Mouse (Mus musculus) kidney, embryonic 16.5 days (tissue): ENCODE data around the gene Cnpy2. TPM values are rescaled to one million over a fixed set of nuclear protein-coding genes. Genes with fewer than 3 reads are reported as not detected.
A peak's percentile ranks its signal among the peaks of the same experiment; 100 is the strongest.

Experiments used
- ATAC-seq: fragments of 200-750 bp; cut with Nextera tagmentation; 2 replicates; pipeline ENCODE4 v1.8.0; 2017; ENCODE audit warnings: moderate TSS enrichment; ENCODE audit not compliant: low FRiP score, low TSS enrichment
- H3K27ac ChIP-seq: fragments of 300-500 bp; sonication (generic); 2 replicates; pipeline ENCODE4 v1.5.1; 2014; ENCODE audit warnings: low read length
- H3K27me3 ChIP-seq: fragments of 300-500 bp; sonication (generic); 2 replicates; pipeline ENCODE4 v1.6.1; 2014; ENCODE audit warnings: low read length, control low read depth, mixed read lengths; ENCODE audit not compliant: insufficient read depth
- H3K36me3 ChIP-seq: fragments of 300-500 bp; sonication (generic); 2 replicates; pipeline ENCODE4 v1.6.1; 2014; ENCODE audit warnings: low read length, control low read depth, mixed read lengths; ENCODE audit not compliant: insufficient read depth
- H3K4me1 ChIP-seq: fragments of 300-500 bp; sonication (generic); 2 replicates; pipeline ENCODE4 v1.6.1; 2014; ENCODE audit warnings: low read length, control low read depth, mixed read lengths; ENCODE audit not compliant: insufficient read depth
- H3K4me2 ChIP-seq: fragments of 300-500 bp; sonication (generic); replicated peaks from 2 replicates; pipeline ENCODE4 v1.6.1; 2014; ENCODE audit warnings: low read depth, low read length
- H3K4me3 ChIP-seq: fragments of 300-500 bp; sonication (generic); 2 replicates; pipeline ENCODE4 v1.5.1; 2014; ENCODE audit warnings: mild to moderate bottlenecking, low read length
- H3K9ac ChIP-seq: fragments of 300-500 bp; sonication (generic); replicated peaks from 2 replicates; pipeline ENCODE4 v1.6.1; 2014; ENCODE audit warnings: low read length
- H3K9me3 ChIP-seq: fragments of 300-500 bp; sonication (generic); 2 replicates; pipeline ENCODE4 v1.6.1; 2016; ENCODE audit warnings: low read length, control low read depth
- WGBS: fragments of 180-500 bp; shearing (Covaris S2); extraction: QIAGEN DNeasy Blood & Tissue Kit; methylation state at CpG from one replicate; pipeline ENCODE4 v1.1.7; 2014; 5-methylcytosine and 5-hydroxymethylcytosine counted together
- polyA plus RNA-seq: library from polyadenylated mRNA; unstranded; fragments of >200 nt; fragmentation: Nextera tagmentation; extraction: Ambion mirVana; gene quantifications from 2 replicates; pipeline ENCODE4 v1.2.1, GENCODE M21; 2015

The Cnpy2 gene
- polyA plus RNA-seq, 1 experiment from 2014 or later = 370 TPM

GRCm38 (mm10) chr10:128336597-128336996, 14.3 kb downstream of the Cnpy2 start:
- ATAC-seq = no peak
- Histone ChIP-seq H3K4me3 (peak overlapping the region; percentile 99), H3K27me3 (no peaks in the 10 kb centered on the region), H3K27ac (peak overlapping the region; percentile 91; the same call in 1 of the 2 replicates), H3K4me1 (peaks cover 21% of the 10 kb centered on the region), H3K36me3 (no peaks in the 10 kb centered on the region), H3K9ac (no peak overlapping the region), H3K4me2 (peak overlapping the region; percentile 76), H3K9me3 (no peaks in the 10 kb centered on the region)
- 81% methylated on average over 3 of the region's 3 CpGs for WGBS

DNA sequence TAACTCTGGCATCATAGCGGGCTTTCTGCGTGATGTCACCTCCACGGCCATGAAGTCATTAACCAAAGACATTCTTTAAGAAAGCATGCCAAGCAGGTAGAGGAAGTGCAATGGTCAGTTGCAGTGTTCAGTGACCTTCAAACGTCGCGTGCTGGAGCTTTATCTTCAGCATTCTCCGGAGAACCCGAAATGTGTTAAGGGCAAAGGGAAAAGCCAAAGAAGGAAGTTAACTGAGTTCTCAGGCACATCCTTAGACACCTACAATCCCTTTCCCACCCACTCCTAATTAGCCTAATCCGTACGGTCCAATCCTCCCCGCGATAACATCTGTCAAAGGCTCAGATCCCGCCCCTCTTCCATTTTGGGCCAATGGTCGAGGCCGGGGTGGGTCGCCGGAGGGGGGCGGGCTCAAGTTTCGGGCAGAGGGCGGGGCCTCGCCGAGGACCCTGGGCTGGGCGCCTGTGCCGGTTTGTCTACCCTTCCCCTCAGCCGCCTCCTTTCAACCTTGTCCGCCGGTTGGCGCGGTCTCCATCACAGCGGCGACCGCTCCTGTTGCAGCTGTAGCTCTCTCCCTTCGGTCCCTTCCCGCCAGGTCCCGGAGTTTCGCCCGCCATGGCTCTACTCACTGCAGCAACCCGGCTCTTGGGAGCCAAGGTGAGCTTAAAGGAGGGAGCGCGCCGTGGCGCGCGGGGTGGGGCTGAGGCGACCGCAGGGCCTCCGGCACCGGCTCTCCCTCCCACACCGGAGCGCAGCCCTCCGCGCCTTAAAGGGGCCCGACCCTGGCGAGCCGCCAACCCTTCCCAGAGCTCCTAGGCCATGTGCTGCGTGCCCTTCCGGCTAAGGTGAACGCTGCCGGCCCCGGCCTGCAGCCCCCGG, 15.3 kb downstream of the Cnpy2 start, which contains the start of gene Cs:
Gene Cs (plus strand): TSS at position 429 of the 876 bp plus-strand sequence.
- peak; percentile 98 for ATAC-seq
- WGBS = under 1% methylated on average over 61 of the region's 61 CpGs

DNA sequence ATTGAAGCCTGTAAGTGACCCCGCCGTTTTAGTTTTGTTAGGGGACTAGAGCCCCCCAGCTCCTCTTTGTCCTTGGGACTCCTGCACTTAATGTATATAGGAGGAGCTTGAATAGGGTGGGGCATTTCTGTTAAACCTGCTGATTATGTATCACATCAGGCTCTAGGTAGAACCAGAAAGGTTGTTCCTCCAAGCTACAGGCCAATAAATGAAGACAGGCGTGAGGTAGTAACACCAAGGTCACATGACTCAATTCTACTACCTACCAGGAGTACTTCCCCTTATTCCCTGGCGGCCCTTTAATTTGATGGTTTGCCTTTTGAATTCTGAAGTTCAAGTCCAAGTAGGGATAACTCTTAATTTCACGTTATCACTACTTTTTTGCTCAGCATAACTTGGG, 16.2 kb downstream of the Cnpy2 start:
- Histone ChIP-seq H3K9ac (peak overlapping the region; percentile 93), H3K27me3 (no peaks in the 10 kb centered on the region), H3K4me2 (peak overlapping the region; percentile 76), H3K36me3 (no peaks in the 10 kb centered on the region), H3K4me1 (peaks cover 21% of the 10 kb centered on the region), H3K27ac (peak overlapping the region; percentile 93), H3K4me3 (peak overlapping the region; percentile 99), H3K9me3 (no peaks in the 10 kb centered on the region)
- 14% methylated on average over 5 of the region's 5 CpGs for WGBS
- ATAC-seq = no peak

More for the DNA sequence above, 15.3 kb downstream of the Cnpy2 start, which contains the start of gene Cs:
- H3K36me3 ChIP-seq = no peaks in the 10 kb centered on the region
- H3K4me3 ChIP-seq = peak within 1 kb of the TSS; percentile 99
- peak within 1 kb of the TSS; percentile 76 for H3K4me2 ChIP-seq
- H3K4me1 ChIP-seq = peaks cover 21% of the 10 kb centered on the region
- peak within 1 kb of the TSS; percentile 93 for H3K27ac ChIP-seq
- H3K9me3 ChIP-seq = no peaks in the 10 kb centered on the region
- H3K27me3 ChIP-seq = no peaks in the 10 kb centered on the region
- H3K9ac ChIP-seq = peak within 1 kb of the TSS; percentile 93

DNA sequence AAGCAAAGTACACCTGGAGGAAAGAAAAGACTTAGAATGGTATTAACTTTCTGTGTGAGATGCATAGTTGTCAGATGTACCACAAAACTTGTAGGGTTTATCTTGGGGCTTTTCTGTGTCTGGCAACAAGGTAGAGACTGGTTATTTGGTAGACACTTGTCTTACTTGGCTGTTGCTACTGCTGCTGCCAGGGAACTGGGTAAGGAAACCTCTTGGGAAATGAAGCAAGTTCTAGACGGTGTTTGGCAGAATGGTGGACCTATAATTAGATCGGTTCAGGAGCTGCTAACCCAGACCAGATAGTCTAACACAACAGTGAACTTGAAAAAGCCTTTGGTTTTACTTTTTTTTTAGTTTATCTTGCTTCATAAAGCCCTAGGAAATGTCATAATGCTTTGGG, 16.7 kb downstream of the Cnpy2 start:
- Histone ChIP-seq H3K4me1 (peaks cover 21% of the 10 kb centered on the region), H3K4me2 (peak overlapping the region; percentile 76), H3K27me3 (no peaks in the 10 kb centered on the region), H3K9me3 (no peaks in the 10 kb centered on the region), H3K36me3 (no peaks in the 10 kb centered on the region), H3K9ac (peak overlapping the region; percentile 93), H3K4me3 (peak overlapping the region; percentile 99), H3K27ac (no peak overlapping the region)
- no peak for ATAC-seq
- WGBS = 66% methylated on average over 2 of the region's 2 CpGs

- no peaks in the 10 kb centered on the region for H3K9me3 ChIP-seq
- H3K27me3 ChIP-seq = no peaks in the 10 kb centered on the region
These were observed 18.0 kb downstream of the Cnpy2 start for GRCm38 (mm10) chr10:128340257-128340656.

GRCm38 (mm10) chr10:128343436-128343835, 21.2 kb downstream of the Cnpy2 start:
- Histone ChIP-seq H3K27me3 (no peaks in the 10 kb centered on the region), H3K27ac (no peak overlapping the region), H3K4me1 (peaks cover 20% of the 10 kb centered on the region), H3K36me3 (no peaks in the 10 kb centered on the region), H3K4me3 (no peak overlapping the region), H3K9ac (no peak overlapping the region), H3K9me3 (no peaks in the 10 kb centered on the region), H3K4me2 (no peak overlapping the region)
- 97% methylated on average over 1 of the region's 1 CpGs for WGBS
- ATAC-seq = no peak

More at GRCm38 (mm10) chr10:128340257-128340656, 18.0 kb downstream of the Cnpy2 start:
- Histone ChIP-seq H3K27ac (no peak overlapping the region), H3K4me1 (peaks cover 30% of the 10 kb centered on the region), H3K4me3 (no peak overlapping the region), H3K9ac (no peak overlapping the region), H3K4me2 (no peak overlapping the region), H3K36me3 (no peaks in the 10 kb centered on the region)
- ATAC-seq = no peak
- WGBS = 90% methylated on average over 2 of the region's 2 CpGs

- Histone ChIP-seq H3K4me1 (peaks cover 9% of the 10 kb centered on the region), H3K27me3 (no peaks in the 10 kb centered on the region), H3K27ac (peak overlapping the region; percentile 80), H3K4me3 (0 out of 2 replicates have a peak overlapping the region, but pooled peaks have one; percentile 2), H3K9ac (peak overlapping the region; percentile 12), H3K36me3 (no peaks in the 10 kb centered on the region), H3K9me3 (no peaks in the 10 kb centered on the region), H3K4me2 (peak overlapping the region; percentile 23; the same call in 1 of the 2 replicates)
- WGBS = 32% methylated on average over 7 of the region's 7 CpGs
- ATAC-seq = peak; percentile 65
These were observed 22.5 kb downstream of the Cnpy2 start for GRCm38 (mm10) chr10:128344568-128345275.

DNA sequence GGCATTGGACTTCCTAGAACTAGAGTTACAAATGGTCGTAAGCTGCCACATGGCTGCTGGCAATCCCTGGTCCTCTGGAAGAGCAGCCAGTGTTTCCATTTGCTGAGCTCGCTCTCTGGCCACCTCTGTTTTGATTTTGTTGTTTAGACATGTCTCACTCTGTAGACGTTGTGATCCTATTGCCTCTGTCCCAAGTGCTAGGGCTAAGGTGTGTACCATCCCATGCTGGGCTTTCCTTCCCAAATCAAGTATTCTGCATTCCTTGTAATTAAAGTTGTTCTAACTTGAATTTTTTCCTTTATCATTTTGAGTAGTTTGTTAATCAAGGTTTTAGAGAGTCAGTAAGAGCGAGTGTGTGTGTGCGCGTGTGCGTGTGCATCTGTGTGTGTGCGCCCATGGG, 25.3 kb downstream of the Cnpy2 start:
- H3K9ac ChIP-seq = no peak overlapping the region
- no peak overlapping the region for H3K4me3 ChIP-seq
- peaks cover 9% of the 10 kb centered on the region for H3K4me1 ChIP-seq
- no peaks in the 10 kb centered on the region for H3K9me3 ChIP-seq
- no peak for ATAC-seq
- no peak overlapping the region for H3K4me2 ChIP-seq
- peaks cover 24% of the 10 kb centered on the region for H3K36me3 ChIP-seq
- no peaks in the 10 kb centered on the region for H3K27me3 ChIP-seq
- 88% methylated on average over 8 of the region's 8 CpGs for WGBS
- no peak overlapping the region for H3K27ac ChIP-seq

DNA sequence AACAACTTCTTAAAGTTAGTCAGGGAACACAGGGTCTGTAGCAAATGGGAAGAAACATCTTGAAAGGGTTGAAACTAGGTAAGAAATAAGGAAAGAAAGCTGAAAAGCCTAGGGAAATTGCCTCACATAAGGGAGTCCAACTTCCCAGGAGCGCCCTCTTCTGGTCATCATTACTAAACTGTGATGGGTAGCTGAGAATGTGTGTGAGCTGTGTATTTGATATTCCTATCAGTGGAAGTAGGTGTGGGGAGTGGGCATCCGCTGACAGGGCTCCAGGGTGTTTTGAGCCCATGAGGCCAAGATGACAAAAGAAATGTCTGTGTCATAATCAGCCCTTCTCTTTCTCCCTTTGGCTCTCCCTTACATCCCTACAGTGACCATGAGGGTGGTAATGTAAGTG, 36.5 kb downstream of the Cnpy2 start:
- H3K27ac ChIP-seq = no peak overlapping the region
- no peak overlapping the region for H3K4me3 ChIP-seq
- H3K9me3 ChIP-seq = no peaks in the 10 kb centered on the region
- H3K36me3 ChIP-seq = peaks cover 64% of the 10 kb centered on the region
- no peaks in the 10 kb centered on the region for H3K27me3 ChIP-seq
- WGBS = 49% methylated on average over 2 of the region's 2 CpGs
- H3K4me2 ChIP-seq = no peak overlapping the region
- no peak overlapping the region for H3K9ac ChIP-seq
- ATAC-seq = no peak
- no peaks in the 10 kb centered on the region for H3K4me1 ChIP-seq
